Mouse (Mus musculus) heart, adult 2 months (tissue): ENCODE data around the gene Thap4.

Source experiments
- CTCF ChIP-seq: fragments of 200-600 bp; IDR thresholded peaks from 2 replicates; pipeline ENCODE4 v1.8.1; 2022; ENCODE audit warnings: antibody characterized with exemption, mild to moderate bottlenecking, moderate library complexity
- EP300 ChIP-seq: fragments of 200-500 bp; IDR thresholded peaks from 2 replicates; pipeline ENCODE4 v1.6.1; 2011; ENCODE audit warnings: low read depth, low read length, control low read depth; ENCODE audit not compliant: insufficient read depth
- POLR2A ChIP-seq: fragments of 200-500 bp; IDR thresholded peaks from 2 replicates; pipeline ENCODE4 v1.6.1; 2011; ENCODE audit warnings: mild to moderate bottlenecking, low read depth, low read length, control low read depth; ENCODE audit not compliant: insufficient read depth

GRCm38 (mm10) chr1:93794526-93794925 lies 39.9 kb upstream of the Thap4 start:
- TF ChIP-seq POLR2A (no peak), EP300 (no peak), CTCF (no peak)
